Mouse (Mus musculus): Measurements from ENCODE around the gene Ilk. TPM values are rescaled to one million over a fixed set of nuclear protein-coding genes. Genes with fewer than 3 reads are reported as not detected.

Ilk gene
- total and polyA plus RNA-seq, 3 experiments: 32.4 to 51.1 (median 42.6) TPM

- dilution Hi-C loops (cut with MboI; ENCODE audit: extremely low pct_ligation_motif_present, extremely low pct_unique_long_range_greater_than_20kb, low sequenced_read_pairs) (no loop called here), in situ Hi-C loops (cut with MboI; ENCODE audit: low pct_ligation_motif_present, low pct_unique_long_range_greater_than_20kb, low sequenced_read_pairs) (no loop called here)
- Histone ChIP-seq H3K36me3 (replicated peaks in 1 of 2; ENCODE audit: control insufficient read depth in 1 of 2, insufficient read depth in 1 of 2, low read length in 1 of 2) (no peaks in the 10 kb centered on the region), H3K4me3 (replicated peaks in 1 of 3; ENCODE audit: low read depth in 2 of 3, low read length in 2 of 3, poor library complexity in 1 of 3) (no peak overlapping the region), H3K79me2 (replicated peaks; ENCODE audit: control insufficient read depth, extremely low read depth, insufficient read depth, poor library complexity, severe bottlenecking) (no peaks in the 10 kb centered on the region), H3K27ac (ENCODE audit: insufficient read depth, low read depth) (no peak overlapping the region), H3K4me2 (ENCODE audit: insufficient read depth, low read depth, poor library complexity, severe bottlenecking) (no peak overlapping the region), H3K9ac (ENCODE audit: insufficient read depth, low read depth) (no peak overlapping the region), H3K27me3 (replicated peaks) (peaks cover 26% of the 10 kb centered on the region), H3K9me3 (replicated peaks; ENCODE audit: low read length) (no peaks in the 10 kb centered on the region), H3K4me1 (ENCODE audit: control insufficient read depth in 1 of 2, insufficient read depth in 2 of 2) (peaks cover 0 to 8% of the 10 kb centered on the region in 2 experiments; a peak in 2 of 4 replicates)
- DNase-seq (ENCODE audit: extremely low read depth): no peak
- TF ChIP-seq CHD2 (IDR thresholded peaks at IDR 0.05; ENCODE audit: low read length) (no peak), TCF12 (IDR thresholded peaks at IDR 0.05; ENCODE audit: low read depth, low read length) (no peak), BHLHE40 (IDR thresholded peaks at IDR 0.05; ENCODE audit: low read depth, low read length) (no peak), USF1 (IDR thresholded peaks at IDR 0.05; ENCODE audit: low read depth, low read length) (no peak), KAT2A (IDR thresholded peaks at IDR 0.05; ENCODE audit: insufficient replicate concordance, low read length) (no peak), MAFK (IDR thresholded peaks at IDR 0.05; ENCODE audit: insufficient replicate concordance, low read length) (no peak), MYC (IDR thresholded peaks at IDR 0.05; ENCODE audit: low read depth, low read length) (no peak), ZMIZ1 (IDR thresholded peaks at IDR 0.05; ENCODE audit: low read depth, low read length) (no peak)
Observed at GRCm38 (mm10) chr7:105762517-105763270, 26.3 kb downstream of the Ilk start.

GRCm38 (mm10) chr7:105764331-105764730, 27.9 kb downstream of the Ilk start:
- H3K4me3 ChIP-seq (replicated peaks in 1 of 3; ENCODE audit: low read depth in 2 of 3, low read length in 2 of 3, poor library complexity in 1 of 3): no peak overlapping the region
- dilution Hi-C loops (cut with MboI; ENCODE audit: extremely low pct_ligation_motif_present, extremely low pct_unique_long_range_greater_than_20kb, low sequenced_read_pairs): no loop called here
- DNase-seq (ENCODE audit: extremely low read depth): no peak
- TF ChIP-seq EP300 (IDR thresholded peaks at IDR 0.05; ENCODE audit: low read length): no peak
- no peak for TF ChIP-seq CTCF (conservative IDR thresholded peaks at IDR 0.05 in 1 of 2, IDR thresholded peaks at IDR 0.05 in 1 of 2; ENCODE audit: low read depth in 2 of 2, low read length in 2 of 2)
- TF ChIP-seq ZKSCAN1 (IDR thresholded peaks at IDR 0.05; ENCODE audit: borderline replicate concordance, low read depth, low read length): no peak
- no peak for TF ChIP-seq CHD2 (IDR thresholded peaks at IDR 0.05; ENCODE audit: low read length)
- TF ChIP-seq NELFE (IDR thresholded peaks at IDR 0.05; ENCODE audit: low read depth, low read length): no peak
- TF ChIP-seq RAD21 (IDR thresholded peaks at IDR 0.05; ENCODE audit: low read depth, low read length): no peak
- no peak for TF ChIP-seq POLR2A (IDR thresholded peaks at IDR 0.05; ENCODE audit: low read depth, low read length)
- no peak for TF ChIP-seq CHD1 (IDR thresholded peaks at IDR 0.05; ENCODE audit: low read depth, low read length)
- no peak for TF ChIP-seq GABPA (IDR thresholded peaks at IDR 0.05; ENCODE audit: insufficient replicate concordance, low read depth, low read length)
- TF ChIP-seq USF2 (conservative IDR thresholded peaks at IDR 0.05; ENCODE audit: low read depth, low read length): no peak
- TF ChIP-seq IRF4 (IDR thresholded peaks at IDR 0.05; ENCODE audit: low read depth, low read length): no peak
- TF ChIP-seq MAX (IDR thresholded peaks at IDR 0.05; ENCODE audit: low read length): no peak
- no peak for TF ChIP-seq ZNF384 (IDR thresholded peaks at IDR 0.05; ENCODE audit: low read depth, low read length)
- no peak for TF ChIP-seq MAZ (IDR thresholded peaks at IDR 0.05; ENCODE audit: low read depth, low read length)
- TF ChIP-seq MAFK (IDR thresholded peaks at IDR 0.05; ENCODE audit: insufficient replicate concordance, low read length): no peak
- H3K4me2 ChIP-seq (ENCODE audit: insufficient read depth, low read depth, poor library complexity, severe bottlenecking): no peak overlapping the region
- in situ Hi-C loops (cut with MboI; ENCODE audit: low pct_ligation_motif_present, low pct_unique_long_range_greater_than_20kb, low sequenced_read_pairs): no loop called here
- H3K36me3 ChIP-seq (replicated peaks in 1 of 2; ENCODE audit: control insufficient read depth in 1 of 2, insufficient read depth in 1 of 2, low read length in 1 of 2): no peaks in the 10 kb centered on the region
- peaks cover 0 to 8% of the 10 kb centered on the region in 2 experiments; a peak in 2 of 4 replicates for H3K4me1 ChIP-seq (ENCODE audit: control insufficient read depth in 1 of 2, insufficient read depth in 2 of 2)
- H3K79me2 ChIP-seq (replicated peaks; ENCODE audit: control insufficient read depth, extremely low read depth, insufficient read depth, poor library complexity, severe bottlenecking): no peaks in the 10 kb centered on the region
- no peak overlapping the region for H3K27ac ChIP-seq (ENCODE audit: insufficient read depth, low read depth)
- no peaks in the 10 kb centered on the region for H3K9me3 ChIP-seq (replicated peaks; ENCODE audit: low read length)
- peaks cover 10% of the 10 kb centered on the region for H3K27me3 ChIP-seq (replicated peaks)
- H3K9ac ChIP-seq (ENCODE audit: insufficient read depth, low read depth): no peak overlapping the region

All from CH12.LX (cell line).